ENCODE assay signal across 10 mouse cellular contexts in genomic region chr3:31308906-31309305, GRCm38 (mm10). TPM values are rescaled to one million over a fixed set of nuclear protein-coding genes. Genes with fewer than 3 reads are reported as not detected.
DNase-seq lines count a peak whose midpoint lies in the region; ATAC-seq lines count a peak whose summit lies in the region.
"Had no signal": no experiment of that assay in that cellular context is flagged by ENCODE, and none has a peak within 500 bp of the region (broad histone marks: within the 10 kb centered on the region; RNA-seq: fewer than 3 reads in every experiment).

No protein-coding gene starts in this region.

- no peak overlapping the region for H3K27ac ChIP-seq in embryonic facial prominence, embryonic 12.5 days
- H3K27ac ChIP-seq in hindbrain, embryonic 15.5 days (replicated peaks) = peak overlapping the region; percentile 87
- H3K27ac ChIP-seq: limb, embryonic 13.5 days had no signal

- H3K4me1 ChIP-seq in embryonic facial prominence, embryonic 12.5 days = peaks cover 3% of the 10 kb centered on the region; the same call in 1 of the 2 replicates
- H3K4me1 ChIP-seq in hindbrain, embryonic 15.5 days (replicated peaks) = peaks cover 11% of the 10 kb centered on the region

- H3K27me3 ChIP-seq in embryonic facial prominence, embryonic 12.5 days = peaks cover 37% of the 10 kb centered on the region
- H3K27me3 ChIP-seq in hindbrain, embryonic 15.5 days = no peaks in the 10 kb centered on the region

- 3% methylated on average over 14 of the region's 14 CpGs for WGBS in embryonic facial prominence, embryonic 12.5 days
- 2% methylated on average over 14 of the region's 14 CpGs for WGBS in hindbrain, embryonic 15.5 days

- no peak for ATAC-seq in embryonic facial prominence, embryonic 12.5 days (ENCODE audit: insufficient number of reproducible peaks, insufficient read depth, low FRiP score, low TSS enrichment)
- ATAC-seq in hindbrain, embryonic 15.5 days (ENCODE audit: low FRiP score, low read depth) = 0 out of 2 replicates have a peak, but pooled peaks have one; percentile 0
- no peak for ATAC-seq in megakaryocyte, adult 5-6 weeks (ENCODE audit: poor library complexity, severe bottlenecking)

- no peak overlapping the region for H3K9ac ChIP-seq in embryonic facial prominence, embryonic 12.5 days
- H3K9ac ChIP-seq in hindbrain, embryonic 15.5 days = peak overlapping the region; percentile 87
- H3K9ac ChIP-seq: limb, embryonic 13.5 days had no signal

- no peaks in the 10 kb centered on the region for H3K9me3 ChIP-seq in embryonic facial prominence, embryonic 12.5 days
- no peaks in the 10 kb centered on the region for H3K9me3 ChIP-seq in hindbrain, embryonic 15.5 days
- H3K9me3 ChIP-seq: limb, embryonic 13.5 days had no signal

- peak; percentile 14 to 15 for DNase-seq in layer of hippocampus, postnatal 36 days
- no peak for DNase-seq in layer of hippocampus, postnatal 14 days (ENCODE audit: low spot score in 2 of 2)
- peak; percentile 48 for DNase-seq in WW6 (ENCODE audit: low read depth, low spot score)
- peak; percentile 82 for DNase-seq in mesoderm, embryonic 11.5 days (ENCODE audit: low read depth, low spot score)
- DNase-seq in urinary bladder, postnatal 36 days (ENCODE audit: low spot score in 2 of 2) = peak; percentile 1 to 9

- H3K4me2 ChIP-seq in embryonic facial prominence, embryonic 12.5 days (replicated peaks) = peak overlapping the region; percentile 43
- H3K4me2 ChIP-seq in hindbrain, embryonic 15.5 days = peak overlapping the region; percentile 86

- H3K36me3 ChIP-seq in embryonic facial prominence, embryonic 12.5 days = no peaks in the 10 kb centered on the region
- H3K36me3 ChIP-seq in hindbrain, embryonic 15.5 days = no peaks in the 10 kb centered on the region
- H3K36me3 ChIP-seq: limb, embryonic 13.5 days had no signal

- peak overlapping the region; percentile 28; the same call in 1 of the 2 replicates for H3K4me3 ChIP-seq in embryonic facial prominence, embryonic 12.5 days
- H3K4me3 ChIP-seq in hindbrain, embryonic 15.5 days = peak overlapping the region; percentile 88

RNA-seq across cellular contexts. Expression of gene Slc7a14, which starts 1.3 kb away (rescaled TPM):
- 10 to 100 TPM; 85.1 to 89.4 TPM for total RNA-seq in layer of hippocampus, postnatal 36 days (2021)
- 10 to 100 TPM; 68.7 to 69.1 TPM for total RNA-seq in layer of hippocampus, postnatal 14 days (2021)
- 0.17 and 0.24 TPM in 2 replicates for polyA plus RNA-seq in embryonic facial prominence, embryonic 12.5 days (2016; fragmentation: Nextera tagmentation; extraction: Ambion mirVana)
- 6.8 and 7.2 TPM in 2 replicates for polyA plus RNA-seq in hindbrain, embryonic 15.5 days (2015; fragmentation: Nextera tagmentation; extraction: Ambion mirVana)
- 0.02 TPM in 1 of 2 replicates, not detected in the other for total RNA-seq in megakaryocyte, adult 5-6 weeks (2015)
- under 0.01 TPM in 1 of 2 replicates, not detected in the other for total RNA-seq in megakaryocyte, adult 5-6 weeks (2017)
- polyA plus RNA-seq: spleen, adult 2 months had no signal

Comparison
In these comparisons a context has a peak if more than half of its experiments do, and no peak if none do; other contexts are left out.
1. DNase-seq: peak in layer of hippocampus, postnatal 36 days (2 of 2), WW6 (single experiment), mesoderm, embryonic 11.5 days (single experiment) and urinary bladder, postnatal 36 days (2 of 2); none in layer of hippocampus, postnatal 14 days (0 of 2).
2. RNA of gene Slc7a14, which starts 1.3 kb away (total RNA-seq): 85.1 to 89.4 TPM in layer of hippocampus, postnatal 36 days and 68.7 to 69.1 TPM in layer of hippocampus, postnatal 14 days; under 0.01 to 0.02 TPM in megakaryocyte, adult 5-6 weeks; every median in the first group is over 10 times any median in the second.